Mouse (Mus musculus): ENCODE results near the gene 4930555G01Rik. TPM values are rescaled to one million over a fixed set of nuclear protein-coding genes. Genes with fewer than 3 reads are reported as not detected.
"Not testable (repeated sequence)": the region's sequence is repeated elsewhere in the genome, so short reads cannot be mapped to it uniquely, and the experiment has no call there.

The 4930555G01Rik gene
- not detected in 2 replicates for polyA plus RNA-seq (2015; fragmentation: Nextera tagmentation; extraction: Ambion mirVana)

DNA sequence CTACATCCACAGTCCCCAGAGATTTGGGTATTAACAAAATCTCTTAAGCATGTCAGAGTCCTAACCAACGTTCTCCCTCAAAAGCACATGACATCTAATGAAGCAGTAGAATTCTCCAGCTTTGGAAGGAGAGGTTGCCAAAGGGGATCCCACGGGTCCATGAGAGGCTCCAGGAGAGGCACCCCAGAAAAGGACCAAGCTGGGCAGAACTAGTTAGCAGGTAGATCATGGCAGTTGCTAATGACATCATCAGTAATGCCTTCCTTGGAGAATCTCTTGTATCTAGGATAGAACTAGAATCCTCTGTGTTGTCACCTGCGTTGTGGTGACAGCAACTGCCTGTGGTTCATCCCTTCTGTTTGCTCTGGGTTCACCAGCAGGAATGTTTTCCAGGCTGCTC is at the start of gene 4930555G01Rik:
4930555G01Rik (plus strand) TSS at position 301 of the 400 bp plus-strand sequence.
- H3K36me3 ChIP-seq; H3K27me3 ChIP-seq (replicated peaks); ATAC-seq (ENCODE audit: insufficient read depth, low FRiP score, low read depth); H3K9ac ChIP-seq; H3K4me1 ChIP-seq; H3K4me2 ChIP-seq; H3K27ac ChIP-seq; H3K4me3 ChIP-seq (replicated peaks); H3K9me3 ChIP-seq: not testable (repeated sequence)
- WGBS, result no CpG with 5 or more reads among the region's 3 CpGs

DNA sequence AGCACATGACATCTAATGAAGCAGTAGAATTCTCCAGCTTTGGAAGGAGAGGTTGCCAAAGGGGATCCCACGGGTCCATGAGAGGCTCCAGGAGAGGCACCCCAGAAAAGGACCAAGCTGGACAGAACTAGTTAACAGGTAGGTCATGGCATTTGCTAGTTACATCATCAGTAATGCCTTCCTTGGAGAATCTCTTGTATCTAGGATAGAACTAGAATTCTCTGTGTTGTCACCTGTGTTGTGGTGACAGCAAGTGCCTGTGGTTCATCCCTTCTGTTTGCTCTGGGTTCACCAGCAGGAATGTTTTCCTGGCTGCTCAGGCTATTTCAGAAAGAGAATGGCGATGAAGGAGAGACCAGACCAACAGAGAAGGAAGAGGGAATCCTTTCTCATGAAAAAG is 34.8 kb upstream of the 4930555G01Rik start, which contains the start of gene Gm3298:
Gm3298 (plus strand) TSS at position 301 of the 400 bp plus-strand sequence.
- H3K9me3 ChIP-seq; H3K4me3 ChIP-seq (replicated peaks); H3K36me3 ChIP-seq; H3K27ac ChIP-seq; H3K27me3 ChIP-seq (replicated peaks); ATAC-seq (ENCODE audit: insufficient read depth, low FRiP score, low read depth); H3K4me1 ChIP-seq; H3K9ac ChIP-seq; H3K4me2 ChIP-seq: not testable (repeated sequence)
- WGBS, result 90% methylated on average over 1 of the region's 2 CpGs

DNA sequence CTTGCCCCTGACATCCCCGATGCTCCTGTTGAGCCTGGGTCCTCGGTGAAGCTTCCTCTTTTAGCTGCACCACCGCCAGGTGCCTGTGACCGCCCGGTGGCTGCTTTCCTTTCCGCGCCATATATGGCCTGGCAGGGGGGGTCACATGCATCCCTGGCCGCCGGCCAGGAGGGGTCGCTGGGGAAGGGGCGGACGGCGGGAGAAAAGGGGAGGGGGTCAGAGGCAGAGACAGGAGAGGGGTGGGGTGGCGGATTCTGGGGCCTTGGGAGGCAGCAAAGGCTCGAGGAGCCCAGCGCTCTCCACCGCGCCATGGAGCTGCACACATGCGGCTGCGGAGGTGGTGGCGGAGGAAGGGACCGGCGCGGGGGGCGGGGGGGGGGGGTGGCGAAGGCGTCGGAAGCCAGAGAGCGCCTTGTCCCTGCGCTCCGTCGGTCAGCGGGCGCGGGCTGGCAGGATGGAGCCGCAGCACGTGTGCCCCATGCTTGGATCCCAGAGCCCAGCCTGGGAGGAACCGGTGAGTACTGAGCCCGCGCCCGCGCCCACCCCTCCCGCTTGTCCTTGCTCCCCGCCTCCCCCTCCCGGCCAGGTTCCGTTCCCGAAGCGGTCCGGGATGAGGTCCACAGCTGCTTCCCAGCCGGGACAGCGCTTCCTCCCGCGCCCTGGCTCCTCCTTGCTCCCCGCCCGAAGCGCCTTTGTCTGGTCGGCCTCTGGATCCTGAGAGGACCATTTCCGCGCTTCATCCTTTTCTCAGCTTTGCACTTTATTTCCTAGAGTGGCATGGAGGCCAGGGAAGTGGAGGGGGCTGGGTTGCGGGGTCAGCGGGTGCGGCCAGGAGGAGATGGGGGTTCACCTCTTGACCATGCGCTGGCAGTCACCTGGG is 20.4 kb downstream of the 4930555G01Rik start, which contains the start of gene Gm8281:
Gm8281 (plus strand) TSS at position 430 of the 880 bp plus-strand sequence.
- not testable (repeated sequence) for H3K36me3 ChIP-seq; H3K4me1 ChIP-seq; H3K9me3 ChIP-seq; H3K27me3 ChIP-seq (replicated peaks); H3K27ac ChIP-seq; H3K9ac ChIP-seq; ATAC-seq (ENCODE audit: insufficient read depth, low FRiP score, low read depth)
- Histone ChIP-seq H3K4me3 (replicated peaks) (peak within 1 kb of the TSS; percentile 40), H3K4me2 (peak within 1 kb of the TSS; percentile 65)
- under 1% methylated on average over 21 of the region's 63 CpGs for WGBS

Other genes with a start within 250 kb of the 4930555G01Rik start
- gene Gm3269, start 212.5 kb upstream of the 4930555G01Rik start, polyA plus RNA-seq (2015; fragmentation: Nextera tagmentation; extraction: Ambion mirVana), result not detected in 2 replicates
- gene Gm3264, start 195.1 kb upstream of the 4930555G01Rik start, polyA plus RNA-seq (2015; fragmentation: Nextera tagmentation; extraction: Ambion mirVana), result 0.39 TPM in 1 of 2 replicates, not detected in the other
- gene Gm3278, start 158.2 kb upstream of the 4930555G01Rik start, polyA plus RNA-seq (2015; fragmentation: Nextera tagmentation; extraction: Ambion mirVana), result not detected in 2 replicates
- not detected in 2 replicates for gene Gm8297, start 66.7 kb upstream of the 4930555G01Rik start, polyA plus RNA-seq (2015; fragmentation: Nextera tagmentation; extraction: Ambion mirVana)
- not detected in 2 replicates for gene Gm3298, start 34.7 kb upstream of the 4930555G01Rik start, polyA plus RNA-seq (2015; fragmentation: Nextera tagmentation; extraction: Ambion mirVana)
- 0.97 and 1.2 TPM in 2 replicates for gene Gm8281, start 20.4 kb downstream of the 4930555G01Rik start, polyA plus RNA-seq (2015; fragmentation: Nextera tagmentation; extraction: Ambion mirVana)
- not detected in 2 replicates for gene Gm8279, start 80.9 kb downstream of the 4930555G01Rik start, polyA plus RNA-seq (2015; fragmentation: Nextera tagmentation; extraction: Ambion mirVana)
- gene Gm3317, start 113.9 kb downstream of the 4930555G01Rik start, polyA plus RNA-seq (2015; fragmentation: Nextera tagmentation; extraction: Ambion mirVana), result not detected in 2 replicates
- gene Gm8271, start 135.2 kb downstream of the 4930555G01Rik start, polyA plus RNA-seq (2015; fragmentation: Nextera tagmentation; extraction: Ambion mirVana), result not detected in 2 replicates
- not detected in 2 replicates for gene Gm3526, start 210.0 kb downstream of the 4930555G01Rik start, polyA plus RNA-seq (2015; fragmentation: Nextera tagmentation; extraction: Ambion mirVana)